Mouse (Mus musculus) heart, adult 9 months (tissue): ENCODE data around the gene Clk3.
"Not testable (repeated sequence)": the region's sequence is repeated elsewhere in the genome, so short reads cannot be mapped to it uniquely, and the experiment has no call there.

Experiments
- DNase-seq, 2 experiments: peaks; one replicate each; pipeline ENCODE4 v3.0.0; 2022; ENCODE audit warnings: low spot score in 2 of 2

Clk3 gene

GRCm38 (mm10) chr9:57724701-57725100 lies 41.0 kb downstream of the Clk3 start:
- no peak for DNase-seq

GRCm38 (mm10) chr9:57723796-57724195 lies 41.9 kb downstream of the Clk3 start:
- DNase-seq: peak in 1 of 2 experiments; percentile 6

DNA sequence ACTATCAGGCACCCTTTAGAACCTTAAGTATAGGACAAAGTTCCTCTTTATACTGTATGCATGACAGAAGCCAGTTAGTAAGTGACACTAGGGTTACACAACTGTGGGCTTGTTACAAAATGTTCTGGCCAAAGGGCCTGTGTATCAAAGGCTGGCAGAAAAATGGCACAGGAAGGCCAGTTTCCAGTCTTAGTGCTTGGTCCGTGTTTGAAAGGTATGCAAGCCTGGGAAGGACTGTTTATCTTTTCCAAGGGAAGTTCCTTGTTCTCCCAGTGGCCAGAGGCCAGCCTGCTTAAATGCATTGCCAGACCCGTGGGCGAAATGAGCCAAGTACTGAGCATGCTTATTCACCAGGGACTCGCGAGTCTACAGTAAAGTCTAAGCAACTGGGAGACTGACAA lies 42.3 kb downstream of the Clk3 start:
- DNase-seq: peak; percentile 87 to 91

DNA sequence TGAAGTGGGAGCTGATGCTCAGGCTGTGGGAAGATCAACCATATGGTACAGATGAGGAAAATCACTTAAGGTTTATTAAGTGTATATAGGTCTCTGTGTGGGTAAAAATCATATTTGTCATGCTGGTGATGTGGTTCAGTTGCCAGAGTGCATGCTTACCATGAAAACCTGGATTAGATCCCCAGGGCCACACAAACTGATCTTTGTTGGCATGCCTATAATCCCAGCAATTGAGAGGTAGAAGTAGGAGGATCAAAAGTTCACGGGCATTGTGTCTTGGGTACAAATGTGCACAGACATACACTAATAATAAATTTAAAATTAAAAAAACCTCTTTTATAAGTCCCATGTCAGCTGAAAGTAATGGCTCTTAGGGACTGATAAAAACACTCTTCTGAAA lies 43.3 kb downstream of the Clk3 start:
- no peak for DNase-seq

DNA sequence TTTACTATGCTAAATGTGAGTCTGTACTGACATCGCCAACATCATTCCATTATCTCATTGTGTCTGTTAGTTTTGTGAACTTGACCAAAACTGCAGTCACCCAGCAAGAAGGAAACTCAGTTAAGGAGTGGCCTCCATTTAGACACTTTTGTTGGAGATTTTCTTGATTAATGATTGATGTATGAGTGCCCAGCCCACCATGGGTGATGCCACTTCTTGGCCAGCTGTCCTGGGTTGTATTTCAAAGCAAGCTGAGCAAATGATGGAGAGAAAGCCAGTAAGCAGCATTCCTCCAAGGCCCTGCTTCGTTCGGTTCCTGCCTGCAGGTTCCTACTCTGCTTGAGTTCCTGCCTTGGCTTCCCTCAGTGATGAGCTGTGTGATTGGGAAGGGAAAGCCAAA lies 44.9 kb downstream of the Clk3 start:
- DNase-seq: no peak

DNA sequence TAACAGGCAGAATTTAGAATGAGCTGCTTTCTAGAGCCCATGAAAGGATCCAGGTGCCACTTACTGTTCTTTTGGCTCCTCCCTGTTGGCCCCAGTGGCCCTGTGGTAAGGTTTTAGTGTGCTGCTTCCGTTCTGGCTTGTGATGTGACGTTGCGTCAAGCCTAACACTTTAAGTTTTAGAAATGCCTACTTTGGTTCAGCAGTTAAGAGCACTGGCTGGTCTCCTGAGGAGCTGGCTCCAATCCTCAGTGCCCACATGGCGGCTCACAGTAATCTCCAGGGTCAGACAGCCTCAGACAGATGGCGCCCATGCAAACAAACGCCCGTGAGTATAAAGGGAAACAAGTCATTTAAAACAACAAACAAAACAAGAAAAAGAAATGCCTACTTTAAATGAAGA lies 47.3 kb downstream of the Clk3 start:
- DNase-seq: no peak

- DNase-seq: no peak
Measured at GRCm38 (mm10) chr9:57712194-57712593, 53.5 kb downstream of the Clk3 start.

DNA sequence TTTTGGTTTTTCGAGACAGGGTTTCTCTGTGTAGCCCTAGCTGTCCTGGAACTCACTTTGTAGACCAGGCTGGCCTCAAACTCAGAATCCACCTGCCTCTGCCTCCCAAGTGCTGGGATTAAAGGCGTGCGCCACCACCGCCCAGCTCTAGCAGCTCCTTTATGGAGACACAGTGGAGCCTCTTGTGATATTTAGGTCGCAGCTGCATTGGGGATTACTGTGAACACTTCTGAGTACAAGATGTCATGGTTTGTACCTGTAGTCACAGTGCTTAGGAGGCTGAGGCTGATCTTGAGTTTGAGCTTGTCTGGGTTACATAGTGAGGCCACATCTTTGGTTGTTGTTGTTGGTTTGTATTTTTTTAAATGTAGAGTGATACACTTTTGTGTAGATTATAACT lies 55.4 kb downstream of the Clk3 start:
- DNase-seq: not testable (repeated sequence)

DNA sequence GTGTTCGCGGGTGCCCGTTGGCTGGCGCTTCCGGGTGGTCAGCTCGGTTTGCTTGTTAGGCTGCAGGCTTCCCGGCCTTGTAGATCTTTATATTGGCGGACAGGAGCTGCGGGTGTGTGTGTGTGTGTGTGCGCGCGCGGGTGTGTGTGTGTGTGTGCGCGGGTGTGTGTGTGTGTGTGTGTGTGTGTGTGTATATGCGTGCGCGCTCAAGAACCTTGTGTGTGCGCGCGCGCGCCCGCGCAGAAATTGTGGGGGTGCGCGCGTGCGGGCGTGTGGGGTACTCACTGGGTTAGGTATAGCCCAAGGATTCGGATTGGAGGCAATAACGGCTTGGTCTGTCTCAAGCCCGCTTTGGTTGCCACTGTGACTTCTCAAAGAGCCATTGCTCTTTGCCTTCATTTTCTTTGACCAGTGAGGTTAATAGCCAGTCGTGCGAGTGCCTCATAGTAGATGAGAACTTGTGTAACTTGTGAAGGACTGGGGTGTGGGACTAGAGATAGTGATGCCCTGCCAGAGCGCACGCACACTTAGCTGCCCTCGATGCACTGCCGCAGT lies 56.9 kb downstream of the Clk3 start:
- DNase-seq: peak; percentile 15 to 18

- peak; percentile 83 to 88 for DNase-seq
Measured at GRCm38 (mm10) chr9:57708068-57708719, 57.5 kb downstream of the Clk3 start, which contains the start of gene Edc3. TSS of gene Edc3 (plus strand) at chr9:57708540.

- DNase-seq: no peak
Measured at GRCm38 (mm10) chr9:57706496-57706895, 59.2 kb downstream of the Clk3 start.
